Comparison of ENCODE assay signal across 10 mouse cellular contexts in the genomic region with DNA sequence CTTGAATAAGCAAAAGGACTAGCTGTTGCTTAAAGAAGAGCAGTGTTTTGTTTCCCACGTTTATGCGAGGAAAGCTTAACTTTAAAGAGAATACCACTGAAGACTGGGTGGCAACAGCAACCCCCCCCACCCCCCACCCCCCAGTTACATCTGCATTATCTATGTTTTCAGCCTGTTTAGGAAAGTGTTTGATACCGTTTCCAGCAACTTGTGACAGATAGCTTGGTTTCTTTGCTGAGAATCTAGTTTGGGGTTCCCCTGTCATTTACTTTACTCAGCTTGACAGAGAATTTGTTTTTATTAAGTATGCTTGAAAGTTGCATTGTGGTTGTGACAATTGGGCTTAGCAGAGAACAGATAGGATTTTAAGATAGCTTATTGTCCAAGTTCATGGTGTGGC. TPM values are rescaled to one million over a fixed set of nuclear protein-coding genes. Genes with fewer than 3 reads are reported as not detected.
DNase-seq lines count a peak whose midpoint lies in the region; ATAC-seq lines count a peak whose summit lies in the region.
"Had no signal": no experiment of that assay in that cellular context is flagged by ENCODE, and none has a peak within 500 bp of the region (broad histone marks: within the 10 kb centered on the region; RNA-seq: fewer than 3 reads in every experiment).

No protein-coding gene starts in this region.

- H3K27me3 ChIP-seq in lung, embryonic 16.5 days (ENCODE audit: control insufficient read depth, insufficient read depth, low read depth, low read length), result no peaks in the 10 kb centered on the region
- H3K27me3 ChIP-seq in forebrain, embryonic 10.5 days (ENCODE audit: poor library complexity, severe bottlenecking), result no peaks in the 10 kb centered on the region
- H3K27me3 ChIP-seq in stomach, embryonic 15.5 days (replicated peaks), result no peaks in the 10 kb centered on the region

- no peaks in the 10 kb centered on the region for H3K36me3 ChIP-seq in lung, embryonic 16.5 days (ENCODE audit: control insufficient read depth, insufficient read depth, low read length)
- peaks cover 20% of the 10 kb centered on the region for H3K36me3 ChIP-seq in forebrain, embryonic 10.5 days (replicated peaks)
- H3K36me3 ChIP-seq in stomach, embryonic 15.5 days, result no peaks in the 10 kb centered on the region

- WGBS in lung, embryonic 16.5 days, result 5% methylated on average over 3 of the region's 3 CpGs
- 20% methylated on average over 3 of the region's 3 CpGs for WGBS in forebrain, embryonic 10.5 days
- WGBS in stomach, embryonic 15.5 days, result under 1% methylated on average over 3 of the region's 3 CpGs

- no peak for DNase-seq in lung, postnatal 36 days
- no peak for DNase-seq in forebrain, embryonic 10.5 days (ENCODE audit: extremely low spot score, low spot score)
- DNase-seq in liver, result peak; percentile 25
- DNase-seq in layer of hippocampus, adult 11-12 months (ENCODE audit: low spot score), result no peak
- no peak for DNase-seq in layer of hippocampus, postnatal 10 days (ENCODE audit: low spot score in 2 of 2)
- no peak for DNase-seq in adrenal gland, adult (ENCODE audit: inconsistent age in 2 of 2, low spot score in 1 of 2)

- H3K4me1 ChIP-seq in lung, embryonic 16.5 days (replicated peaks; ENCODE audit: control insufficient read depth, insufficient read depth, low read length), result peaks cover 6% of the 10 kb centered on the region
- H3K4me1 ChIP-seq in forebrain, embryonic 10.5 days, result peaks cover 30% of the 10 kb centered on the region
- H3K4me1 ChIP-seq in stomach, embryonic 15.5 days, result peaks cover 6% of the 10 kb centered on the region; the same call in 1 of the 2 replicates

- peak overlapping the region; percentile 98 for H3K9ac ChIP-seq in lung, embryonic 16.5 days (ENCODE audit: low read length)
- peak overlapping the region; percentile 97 for H3K9ac ChIP-seq in stomach, embryonic 15.5 days

- no peak overlapping the region; the same call in 1 of the 2 replicates for H3K27ac ChIP-seq in lung, embryonic 16.5 days (ENCODE audit: low read length)
- H3K27ac ChIP-seq in forebrain, embryonic 10.5 days, result peak overlapping the region; percentile 99; the same call in 1 of the 2 replicates
- H3K27ac ChIP-seq in stomach, embryonic 15.5 days, result no peak overlapping the region

- no peak for ATAC-seq in lung, embryonic 16.5 days (ENCODE audit: low read depth)
- ATAC-seq in stomach, embryonic 15.5 days (ENCODE audit: insufficient read depth, low FRiP score, low read depth), result no peak

- H3K4me3 ChIP-seq in lung, embryonic 16.5 days (ENCODE audit: low read length), result peak overlapping the region; percentile 99
- peak overlapping the region; percentile 97 for H3K4me3 ChIP-seq in forebrain, embryonic 10.5 days
- H3K4me3 ChIP-seq in stomach, embryonic 15.5 days (replicated peaks), result peak overlapping the region; percentile 97

- peak overlapping the region; percentile 65 for H3K4me2 ChIP-seq in lung, embryonic 16.5 days (ENCODE audit: low read depth, low read length)
- peak overlapping the region; percentile 69 for H3K4me2 ChIP-seq in stomach, embryonic 15.5 days

- no peaks in the 10 kb centered on the region for H3K9me3 ChIP-seq in lung, embryonic 16.5 days (ENCODE audit: control insufficient read depth, low read length)
- no peaks in the 10 kb centered on the region for H3K9me3 ChIP-seq in forebrain, embryonic 10.5 days
- H3K9me3 ChIP-seq in stomach, embryonic 15.5 days, result no peaks in the 10 kb centered on the region

RNA-seq across cellular contexts. Expression of a gene that starts 1.4 kb away (rescaled TPM):
- polyA plus RNA-seq in lung, embryonic 16.5 days (2015; fragmentation: Nextera tagmentation; extraction: Ambion mirVana), result 65.2 and 70.6 TPM in 2 replicates
- polyA plus RNA-seq in forebrain, embryonic 10.5 days (2016; fragmentation: Nextera tagmentation; extraction: Ambion mirVana), result 69.7 and 76.1 TPM in 2 replicates
- 69.0 and 72.2 TPM in 2 replicates for polyA plus RNA-seq in stomach, embryonic 15.5 days (2015; fragmentation: Nextera tagmentation; extraction: Ambion mirVana)
- total RNA-seq in layer of hippocampus, postnatal 10 days (2021), result 10 to 100 TPM; 91.9 to 95.3 TPM

RNA-seq across cellular contexts. Expression of a gene that starts 47.6 kb away (rescaled TPM):
- polyA plus RNA-seq in lung, embryonic 16.5 days (2015; fragmentation: Nextera tagmentation; extraction: Ambion mirVana), result 1.7 and 1.9 TPM in 2 replicates
- 0.45 and 0.53 TPM in 2 replicates for polyA plus RNA-seq in forebrain, embryonic 10.5 days (2016; fragmentation: Nextera tagmentation; extraction: Ambion mirVana)
- 1.3 TPM in 2 replicates for polyA plus RNA-seq in stomach, embryonic 15.5 days (2015; fragmentation: Nextera tagmentation; extraction: Ambion mirVana)
- total RNA-seq in layer of hippocampus, postnatal 10 days (2021), result under 1 TPM; 0.29 to 0.32 TPM

RNA-seq across cellular contexts. Expression of a gene that starts 47.7 kb away (rescaled TPM):
- not detected in 2 replicates for polyA plus RNA-seq in lung, embryonic 16.5 days (2015; fragmentation: Nextera tagmentation; extraction: Ambion mirVana)
- not detected in 2 replicates for polyA plus RNA-seq in forebrain, embryonic 10.5 days (2016; fragmentation: Nextera tagmentation; extraction: Ambion mirVana)
- polyA plus RNA-seq in stomach, embryonic 15.5 days (2015; fragmentation: Nextera tagmentation; extraction: Ambion mirVana), result not detected in 2 replicates
- total RNA-seq in layer of hippocampus, postnatal 10 days (2021), result not detected
- polyA plus RNA-seq: brain, embryonic 14.5 days; large intestine, adult 2 months had no signal
